Mouse (Mus musculus) adrenal gland, adult 2 months (tissue): ENCODE measurements around the gene Tfap2b. TPM values are rescaled to one million over a fixed set of nuclear protein-coding genes. Genes with fewer than 3 reads are reported as not detected.

Experiments used
- DNase-seq: peaks from one replicate; pipeline ENCODE4 v3.0.0; 2021
- polyA plus RNA-seq: library from polyadenylated mRNA; depleted of rRNA; stranded (reverse); fragments of >200 nt; gene quantifications from 2 replicates; pipeline ENCODE4 v1.2.3, GENCODE M21; 2012; rRNA removed
- total RNA-seq, 2 experiments: library from RNA; stranded (reverse); gene quantifications; 2 replicates each; pipeline ENCODE4 v1.2.3; 2021

Gene Tfap2b
- total and polyA plus RNA-seq, 3 experiments = 8.5 to 18.7 (median 13.3) TPM

DNA sequence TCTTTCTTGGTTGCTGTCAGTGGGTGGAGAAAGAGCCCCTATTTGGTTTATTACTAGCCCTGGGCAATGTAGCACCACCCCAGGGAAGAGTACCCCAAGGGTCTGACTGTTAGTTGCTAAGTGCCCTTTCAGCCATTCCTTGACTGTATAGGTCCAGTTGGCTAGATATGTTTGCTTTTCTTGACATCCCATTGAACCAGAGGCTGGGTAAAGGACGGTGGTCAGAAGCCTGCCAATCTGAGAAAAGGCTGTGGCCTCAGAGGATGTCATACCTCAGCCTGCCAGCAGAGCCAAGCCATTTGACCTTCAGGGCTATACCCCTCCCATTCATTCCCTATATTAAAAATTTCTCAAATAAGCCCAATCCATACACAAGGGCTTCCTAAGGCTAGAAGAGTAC, 24.0 kb downstream of the Tfap2b start:
- DNase-seq = no peak

- DNase-seq = no peak
Measured at GRCm38 (mm10) chr1:19233857-19234256, 25.1 kb downstream of the Tfap2b start.

- DNase-seq = no peak
Measured at GRCm38 (mm10) chr1:19234432-19235205, 25.9 kb downstream of the Tfap2b start.

GRCm38 (mm10) chr1:19236051-19236450, 27.3 kb downstream of the Tfap2b start:
- DNase-seq = no peak

- no peak for DNase-seq
Measured at GRCm38 (mm10) chr1:19236591-19236990, 27.9 kb downstream of the Tfap2b start.

DNA sequence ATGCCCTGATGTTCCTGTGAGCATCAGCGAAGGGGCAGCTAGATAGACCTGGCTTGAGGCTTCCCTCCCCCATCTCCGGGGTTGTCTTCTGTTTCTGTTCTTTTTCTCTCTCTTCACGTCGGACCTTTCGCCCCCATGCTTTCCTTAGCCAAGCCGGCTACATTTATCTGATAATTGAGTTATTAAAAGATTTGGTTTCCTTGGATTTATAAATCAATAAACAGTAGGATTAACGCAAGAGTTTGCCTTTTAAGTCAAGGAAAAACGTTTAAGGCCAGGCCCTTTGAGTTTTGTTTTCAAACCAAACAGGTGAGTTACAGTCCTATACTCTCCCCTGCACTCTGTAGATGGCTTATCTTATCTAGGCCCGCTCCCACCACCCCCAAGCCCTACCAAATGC, 28.3 kb downstream of the Tfap2b start:
- no peak for DNase-seq

DNA sequence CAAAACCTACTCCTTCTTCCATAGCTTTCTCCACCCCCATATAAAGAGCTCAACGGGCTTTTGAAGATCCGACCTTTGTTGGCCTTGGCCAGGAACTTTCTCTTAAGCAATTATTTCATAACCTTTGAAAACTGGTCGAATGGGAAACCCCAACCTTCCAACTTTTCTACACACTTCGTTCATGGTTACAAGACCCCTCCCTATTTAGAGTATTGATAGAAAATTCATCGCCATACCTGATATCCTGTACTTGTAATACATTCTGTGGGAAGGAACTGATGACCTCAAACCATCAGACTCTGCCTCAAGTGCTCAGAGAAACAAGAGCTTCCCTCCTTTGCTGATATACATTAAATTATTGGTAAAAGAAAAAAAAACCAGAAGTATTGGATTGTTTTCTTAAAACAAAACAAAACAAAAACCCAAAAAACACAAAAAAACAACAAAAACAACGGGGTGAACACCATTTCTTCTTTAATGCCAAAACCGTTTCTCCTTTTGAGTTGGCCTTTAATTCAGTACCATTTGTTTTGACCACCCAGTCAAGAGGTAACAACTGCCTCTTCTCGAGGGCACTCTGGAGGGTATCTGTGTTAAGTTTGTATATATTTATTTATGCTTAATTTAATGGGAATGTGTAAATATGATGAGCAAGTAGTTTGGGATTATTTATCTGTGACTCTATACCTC, 29.2 kb downstream of the Tfap2b start:
- no peak for DNase-seq

GRCm38 (mm10) chr1:19240054-19240453, 31.3 kb downstream of the Tfap2b start:
- no peak for DNase-seq

DNA sequence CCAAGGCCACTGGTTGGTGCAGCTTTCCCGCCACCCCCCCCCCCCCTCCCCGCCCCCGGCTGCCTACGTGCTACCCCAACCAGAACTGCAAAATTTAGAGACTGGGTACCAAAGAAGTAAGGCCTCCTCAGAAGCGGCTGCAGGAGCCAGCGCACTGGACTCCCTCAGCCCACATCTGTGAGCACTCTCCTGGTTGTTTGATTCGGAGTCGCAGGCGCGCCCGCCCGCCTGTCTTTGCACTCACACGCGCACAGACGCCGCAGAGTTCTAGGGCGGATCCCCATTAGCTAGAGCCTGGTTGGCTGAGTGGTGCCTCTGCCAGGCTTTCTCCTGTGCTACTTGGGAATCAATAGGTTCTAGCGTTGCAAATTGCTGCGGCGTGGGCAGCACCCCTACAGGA, 32.6 kb downstream of the Tfap2b start:
- peak; percentile 22 for DNase-seq

- DNase-seq = no peak
Measured at GRCm38 (mm10) chr1:19242021-19242420, 33.3 kb downstream of the Tfap2b start.

DNA sequence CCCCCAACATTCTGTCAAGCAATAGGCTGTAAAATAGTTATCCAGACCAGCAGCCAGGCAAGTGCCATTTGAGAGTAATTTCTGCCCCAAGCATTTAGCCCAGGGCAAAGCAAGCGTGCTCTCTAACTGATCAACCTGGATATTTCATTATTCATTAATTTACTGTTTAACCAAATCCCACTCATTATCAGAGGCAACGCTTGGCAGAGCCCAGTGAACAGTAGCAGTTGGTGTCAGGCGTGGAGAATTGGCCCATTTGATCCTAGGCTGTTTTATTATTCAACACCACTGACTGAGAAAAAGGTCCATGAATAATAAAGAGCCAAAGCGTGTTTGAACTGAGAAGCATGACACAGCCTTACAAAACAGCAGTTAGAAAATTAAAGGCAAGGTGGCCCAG, 36.3 kb downstream of the Tfap2b start:
- DNase-seq = no peak

DNA sequence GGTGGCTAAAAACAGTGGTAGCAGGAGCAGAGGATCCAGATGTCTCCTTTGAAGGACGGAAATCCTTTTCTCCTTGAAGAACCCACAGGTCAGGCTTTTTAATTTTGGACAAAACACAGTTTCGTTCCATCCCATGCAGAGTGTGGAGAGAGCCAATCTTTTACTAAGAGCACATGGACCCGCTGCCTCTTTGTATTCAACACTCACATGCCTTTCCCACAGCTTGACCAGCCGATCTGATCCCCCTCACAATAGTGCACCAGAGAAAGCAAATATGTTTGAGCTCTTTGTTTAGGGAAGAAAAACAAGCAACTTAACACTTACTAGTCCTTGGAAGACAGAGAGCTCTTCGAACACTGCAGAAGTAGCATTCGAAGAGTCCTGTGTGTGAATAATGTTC, 42.6 kb downstream of the Tfap2b start:
- DNase-seq = no peak

GRCm38 (mm10) chr1:19269596-19269995, 60.9 kb downstream of the Tfap2b start:
- no peak for DNase-seq

Other genes starting within 250 kb of the Tfap2b start
- not detected for gene Tfap2d, start 105.9 kb upstream of the Tfap2b start, total RNA-seq
- not detected in 2 replicates for gene Tfap2d, start 105.9 kb upstream of the Tfap2b start, polyA plus RNA-seq